Mouse (Mus musculus) neutrophil, adult 5-6 weeks (primary cell): ENCODE results near the gene Trpv4. TPM values are rescaled to one million over a fixed set of nuclear protein-coding genes. Genes with fewer than 3 reads are reported as not detected.

Source experiments
- ATAC-seq: fragments of 151-379, 151-347 bp; 2 replicates; pipeline ENCODE4 v1.8.0; 2017; ENCODE audit warnings: mild to moderate bottlenecking, moderate TSS enrichment; ENCODE audit not compliant: insufficient number of reproducible peaks, poor library complexity, low FRiP score, severe bottlenecking; ENCODE audit errors: extremely low read depth
- total RNA-seq: library from RNA; stranded (forward); fragments of 200-1000 nt; gene quantifications from 2 replicates; pipeline ENCODE4 v1.2.3, GENCODE M21; 2017

The Trpv4 gene
- total RNA-seq, 1 experiment from 2014 or later: 0.12 TPM

- peak; percentile 82 for ATAC-seq
Measured at GRCm38 (mm10) chr5:114638769-114639644, 19.2 kb downstream of the Trpv4 start.

DNA sequence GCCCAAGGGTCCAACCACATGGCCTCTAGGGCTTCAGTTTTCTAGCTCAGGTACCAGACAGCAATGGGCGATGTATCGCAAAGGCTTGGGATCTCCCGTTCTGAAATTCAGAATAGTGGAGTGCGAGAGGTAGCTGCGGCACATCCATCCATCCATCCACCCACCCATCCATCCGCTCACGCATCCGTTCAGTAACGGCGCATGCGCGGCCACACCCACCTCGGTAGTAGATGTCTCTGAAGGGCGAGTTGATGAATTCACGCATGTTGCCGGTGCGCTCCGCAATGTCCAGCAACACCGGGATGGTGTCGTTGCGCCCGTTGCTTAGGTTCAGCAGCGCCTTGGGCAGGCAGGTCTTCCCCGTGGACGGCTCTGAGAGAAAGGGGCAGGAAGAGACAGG is 22.1 kb downstream of the Trpv4 start:
- no peak for ATAC-seq

- no peak; the same call in 1 of the 2 replicates for ATAC-seq
Measured at GRCm38 (mm10) chr5:114631336-114631735, 26.9 kb downstream of the Trpv4 start.

DNA sequence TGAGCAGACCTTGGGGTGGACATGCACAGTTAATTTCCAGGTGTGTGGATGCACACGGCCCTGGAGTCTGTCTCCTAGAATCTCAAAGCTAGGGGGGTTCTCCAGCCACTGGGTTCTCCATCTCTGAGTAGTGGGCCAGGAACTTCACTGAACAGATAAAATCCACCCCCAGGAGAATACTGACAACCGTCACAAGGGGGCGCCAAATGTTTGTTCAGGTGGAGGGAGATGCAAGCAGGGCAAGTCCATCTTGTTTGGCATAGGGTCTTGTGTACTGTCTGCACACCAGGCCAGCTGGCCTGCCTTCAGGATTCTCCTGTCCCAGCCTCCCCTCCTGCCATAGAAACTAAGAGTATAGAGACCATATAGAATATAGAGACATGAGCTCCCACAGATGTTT is 32.6 kb downstream of the Trpv4 start:
- peak; percentile 39; the same call in 1 of the 2 replicates for ATAC-seq

DNA sequence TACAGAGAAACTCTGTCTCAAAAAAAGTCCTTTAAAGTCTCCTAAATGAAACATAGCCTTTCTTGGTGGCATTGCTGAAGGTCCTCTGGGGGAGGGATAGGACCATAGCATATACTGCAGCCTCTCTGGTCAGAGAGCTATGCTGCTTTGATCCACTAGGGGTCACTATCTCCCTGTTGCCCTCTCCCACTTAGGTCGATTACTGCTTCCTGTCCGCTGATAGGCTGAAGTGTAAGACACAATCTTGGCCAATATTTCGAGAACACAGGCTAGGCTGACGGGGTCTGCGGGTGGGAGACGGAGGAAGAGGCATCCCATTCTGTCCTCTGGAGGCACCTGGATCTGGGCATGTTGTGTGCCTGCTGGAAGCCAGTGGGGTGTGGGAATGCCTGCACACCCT is 37.9 kb downstream of the Trpv4 start:
- peak; percentile 51; the same call in 1 of the 2 replicates for ATAC-seq

DNA sequence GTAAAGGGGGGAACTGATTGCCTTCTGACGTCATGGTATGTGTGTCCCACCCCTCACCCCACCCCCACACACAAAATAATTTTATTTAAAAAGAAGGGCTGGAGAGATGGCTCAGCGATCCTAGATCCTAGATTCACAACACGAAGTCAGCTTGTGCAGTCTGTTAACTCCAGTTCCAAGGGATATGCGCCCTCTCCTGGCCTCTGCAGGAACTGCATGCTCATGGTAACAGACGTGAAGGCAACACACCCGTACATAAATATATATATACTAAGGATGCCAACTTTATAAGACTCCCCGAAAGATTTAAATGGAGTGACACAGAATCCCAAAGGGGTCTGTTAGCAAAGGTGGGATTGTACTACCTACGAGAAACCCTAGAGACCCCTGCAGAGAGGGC is 39.4 kb downstream of the Trpv4 start:
- peak; percentile 48; the same call in 1 of the 2 replicates for ATAC-seq

GRCm38 (mm10) chr5:114617809-114618208 is 40.4 kb downstream of the Trpv4 start:
- no peak for ATAC-seq

DNA sequence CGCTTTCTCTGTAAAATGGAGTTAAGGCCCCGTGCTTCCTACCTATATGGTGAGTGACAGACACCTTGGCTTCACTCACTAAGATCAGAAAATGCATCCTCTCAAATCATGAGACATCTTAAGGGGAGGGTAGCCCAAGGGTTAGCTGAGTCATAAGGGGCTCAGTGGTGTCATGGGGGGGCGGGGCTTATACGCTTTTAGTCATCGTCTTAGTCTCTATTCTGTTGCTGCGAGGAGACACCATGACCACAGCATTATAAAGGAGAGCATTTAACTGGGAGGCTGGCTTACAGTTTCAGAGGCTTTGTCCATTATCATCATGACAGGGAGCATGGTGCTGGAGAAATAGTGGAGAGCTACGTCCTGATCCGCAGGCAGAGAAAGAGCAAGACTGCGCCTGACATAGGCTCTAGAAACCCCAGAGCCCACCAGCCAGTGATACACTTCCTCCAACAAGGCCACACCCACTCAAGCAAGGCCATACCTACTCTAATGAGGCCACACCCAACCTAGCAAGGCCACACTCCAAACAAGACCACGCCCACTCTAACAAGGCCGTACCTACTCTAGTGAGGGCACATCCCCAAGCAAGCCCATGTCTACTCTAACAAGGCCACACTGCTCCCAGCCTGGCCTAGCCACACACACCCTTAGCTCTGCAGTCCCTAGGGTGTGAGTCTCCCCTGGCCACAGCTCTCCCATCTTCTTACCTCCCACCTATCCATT is 41.7 kb downstream of the Trpv4 start:
- ATAC-seq: no peak

DNA sequence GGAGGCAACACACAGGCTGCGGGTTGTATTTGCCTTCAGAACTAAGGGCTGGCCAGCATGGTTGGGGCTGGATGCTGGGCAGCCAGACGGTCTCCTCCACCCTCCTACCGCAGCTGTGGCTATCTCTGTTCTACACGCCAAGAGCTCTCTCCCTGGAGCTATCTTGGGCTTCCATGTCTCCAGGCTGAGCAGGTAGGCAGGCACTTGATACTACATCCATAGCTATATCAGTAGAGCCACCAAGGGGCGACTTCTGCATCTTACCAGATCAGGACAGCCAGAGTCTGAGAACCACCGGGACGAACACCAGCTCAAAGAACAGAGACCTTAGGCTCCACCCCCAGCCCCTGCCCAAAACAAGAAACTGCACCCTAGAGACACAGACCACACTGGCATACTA is 43.4 kb downstream of the Trpv4 start:
- ATAC-seq: no peak

DNA sequence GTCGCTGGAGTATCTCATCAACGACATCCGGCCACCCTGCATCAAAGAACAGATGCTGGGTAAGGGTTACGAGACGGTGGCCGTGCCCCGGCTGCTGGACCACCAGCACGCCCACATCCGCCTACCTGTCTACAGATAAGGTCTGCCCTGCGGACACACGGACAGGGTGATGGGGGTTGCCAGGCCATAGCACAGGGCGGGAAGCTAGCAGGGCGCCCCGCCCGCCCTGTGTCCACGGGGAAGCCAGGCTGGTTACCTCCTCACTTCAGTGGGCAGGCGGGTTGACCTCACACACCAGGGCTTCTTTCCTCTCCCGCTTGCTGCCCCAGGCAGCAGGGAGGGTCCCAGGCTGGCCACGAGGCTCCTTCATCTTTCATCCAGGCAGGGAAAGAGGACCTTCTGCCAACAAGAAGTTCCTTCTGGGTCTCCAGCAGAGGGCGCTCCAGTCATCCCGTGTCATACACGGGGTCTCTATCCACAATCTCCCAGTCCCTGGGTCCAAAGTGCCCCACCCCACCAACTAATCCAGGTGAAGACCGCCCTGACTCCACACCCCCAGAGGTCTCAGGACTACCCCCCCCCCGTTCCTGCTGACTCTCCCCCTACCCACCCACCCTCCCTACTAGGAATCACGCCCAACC is 46.1 kb downstream of the Trpv4 start:
- no peak for ATAC-seq

- no peak for ATAC-seq
Measured at GRCm38 (mm10) chr5:114611256-114611655, 47.0 kb downstream of the Trpv4 start.

GRCm38 (mm10) chr5:114608516-114608915 is 49.7 kb downstream of the Trpv4 start:
- ATAC-seq: no peak

DNA sequence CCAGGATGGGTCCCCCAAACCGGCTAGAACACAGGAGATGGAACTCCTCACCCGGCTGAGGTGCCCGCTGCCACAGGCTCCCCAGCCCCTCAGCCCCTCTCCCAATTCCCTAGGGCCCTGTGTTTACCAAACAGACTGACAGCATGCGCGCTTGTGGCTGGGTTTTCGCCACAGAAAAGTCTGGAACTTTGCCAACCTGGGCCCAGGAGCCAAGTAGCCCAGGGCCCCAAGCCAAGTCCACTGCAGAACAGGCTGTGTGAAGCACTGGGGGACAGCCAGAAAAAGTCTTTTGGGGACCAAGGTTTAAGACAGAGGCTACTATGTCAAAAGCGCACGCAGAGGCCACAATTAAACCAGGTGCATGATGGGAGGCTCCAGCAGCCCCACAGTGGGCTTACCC is 50.6 kb downstream of the Trpv4 start:
- ATAC-seq: no peak

DNA sequence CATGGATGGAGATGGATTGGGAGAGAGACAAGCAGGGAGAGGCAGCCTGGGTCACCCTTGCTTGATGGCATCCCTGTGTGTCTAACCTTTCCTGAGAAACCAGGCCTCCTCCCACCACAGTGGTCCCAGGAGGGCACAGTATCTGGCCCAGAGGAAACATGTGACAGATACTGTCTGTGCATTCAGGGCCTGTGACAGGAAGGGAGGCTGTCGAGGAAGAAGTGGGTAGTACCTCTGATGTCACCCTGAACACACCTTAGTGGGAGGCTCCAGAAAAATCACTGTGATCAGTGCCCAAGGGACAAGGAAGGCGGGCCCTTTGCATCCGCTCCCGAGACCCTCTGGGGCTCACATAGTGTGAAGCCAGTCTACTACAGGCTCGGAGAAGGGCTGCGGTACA is 52.2 kb downstream of the Trpv4 start:
- peak; percentile 30; the same call in 1 of the 2 replicates for ATAC-seq

DNA sequence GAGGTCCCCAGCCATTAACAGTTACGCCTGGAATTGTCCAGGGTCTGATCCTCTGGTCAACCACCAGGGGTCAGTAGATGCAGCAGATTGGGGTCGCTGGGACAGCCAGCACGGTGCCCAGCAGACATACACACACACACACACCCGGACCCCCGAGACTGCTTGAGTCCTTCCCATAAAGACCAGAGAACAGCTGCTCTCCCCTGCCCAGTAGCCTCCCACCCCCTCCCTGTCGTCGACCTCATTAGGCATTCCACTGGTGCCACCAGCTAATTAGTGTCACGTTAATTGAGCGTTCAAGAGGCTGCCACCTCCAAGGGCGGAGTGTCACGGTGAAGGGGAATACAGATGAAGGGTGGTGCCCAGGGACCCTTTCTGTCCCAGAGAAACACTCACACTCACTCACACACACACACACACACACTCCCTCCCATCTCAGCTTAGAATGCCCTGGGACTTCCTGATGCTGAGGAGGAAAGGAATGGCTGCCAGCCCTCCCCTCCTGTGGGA is 53.4 kb downstream of the Trpv4 start:
- no peak for ATAC-seq

DNA sequence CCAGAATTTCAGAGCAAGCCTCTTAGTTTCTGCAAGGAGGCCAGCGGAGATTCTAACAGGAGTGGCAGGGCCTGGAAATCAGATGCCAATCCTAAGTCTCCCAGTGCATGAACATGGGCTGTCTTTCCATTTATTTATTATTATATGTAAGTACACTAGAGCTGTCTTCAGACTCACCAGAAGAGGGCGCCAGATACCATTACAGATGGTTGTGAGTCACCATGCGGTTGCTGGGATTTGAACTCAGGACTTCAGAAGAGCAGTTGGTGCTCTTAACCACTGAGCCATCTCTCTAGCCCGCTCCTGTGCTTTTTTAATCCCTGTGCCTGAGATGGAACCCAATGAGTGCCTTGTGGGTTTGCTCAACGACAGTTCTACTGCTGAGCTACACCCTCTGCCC is 54.2 kb downstream of the Trpv4 start:
- ATAC-seq: no peak

DNA sequence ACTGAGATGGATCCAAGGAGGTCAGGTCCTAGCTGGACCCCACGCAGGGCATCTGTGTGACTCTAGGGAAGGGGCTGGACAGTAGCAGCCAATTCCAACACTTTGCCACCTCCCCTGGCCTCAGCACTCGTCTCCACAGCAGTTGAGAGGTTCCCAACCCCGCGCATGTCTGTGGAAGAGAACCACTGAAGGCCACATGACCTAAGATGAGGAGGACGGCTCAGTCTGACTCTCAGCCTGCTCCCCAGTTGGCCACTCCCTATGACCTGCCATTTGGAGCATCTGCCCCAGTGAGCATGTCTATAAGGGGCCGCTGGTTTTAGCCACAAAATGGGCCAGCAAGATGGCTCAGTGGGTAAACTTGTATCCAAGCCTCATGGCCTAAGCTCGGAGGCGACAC is 56.2 kb downstream of the Trpv4 start:
- ATAC-seq: no peak

- ATAC-seq: no peak
Measured at GRCm38 (mm10) chr5:114597652-114598051, 60.6 kb downstream of the Trpv4 start.

DNA sequence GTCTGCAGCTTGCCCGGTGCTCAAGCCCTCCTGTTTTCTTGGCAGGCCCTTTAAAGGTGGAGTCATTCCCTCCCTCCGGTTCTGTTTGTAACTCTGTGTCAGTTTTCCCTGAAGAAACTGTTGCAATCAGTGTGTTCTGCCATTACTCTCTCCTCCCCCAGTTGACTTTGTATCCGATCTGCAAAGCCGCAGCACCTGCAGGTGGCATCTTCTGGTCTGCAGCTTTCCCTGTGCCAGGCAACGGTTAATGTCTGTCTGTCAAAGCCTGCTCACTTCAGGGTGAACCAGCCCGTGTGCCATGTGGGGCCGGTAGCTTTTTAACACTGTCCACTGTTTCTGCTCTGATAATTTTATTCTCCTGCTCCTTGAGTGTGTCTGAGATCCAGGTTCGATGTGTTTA is 61.0 kb downstream of the Trpv4 start:
- ATAC-seq: no peak
